Mouse (Mus musculus): ENCODE results near the gene Capn15. TPM values are rescaled to one million over a fixed set of nuclear protein-coding genes. Genes with fewer than 3 reads are reported as not detected.

Capn15 gene
- polyA plus RNA-seq, 1 experiment from 2014 or later = 21.5 TPM

GRCm38 (mm10) chr17:25919786-25920642 lies 65.6 kb downstream of the Capn15 start:
- Histone ChIP-seq H3K27ac (ENCODE audit: low read depth, low read length) (peak overlapping the region; percentile 81), H3K4me1 (ENCODE audit: control insufficient read depth, insufficient read depth, low read length) (peaks cover 12% of the 10 kb centered on the region), H3K9ac (ENCODE audit: low read length) (peak overlapping the region; percentile 62), H3K36me3 (ENCODE audit: control insufficient read depth, insufficient read depth, low read length) (no peaks in the 10 kb centered on the region), H3K4me3 (ENCODE audit: low read depth, low read length) (peak overlapping the region; percentile 85), H3K27me3 (ENCODE audit: control insufficient read depth, insufficient read depth, low read length) (no peaks in the 10 kb centered on the region), H3K9me3 (ENCODE audit: control insufficient read depth, low read length) (no peaks in the 10 kb centered on the region), H3K4me2 (peak overlapping the region; percentile 56)
- under 1% methylated on average over 40 of the region's 40 CpGs for WGBS
- peak; percentile 99 for DNase-seq (ENCODE audit: low spot score, missing footprints)
- peak; percentile 98 for ATAC-seq (ENCODE audit: low FRiP score)

GRCm38 (mm10) chr17:25919144-25919785 lies 66.3 kb downstream of the Capn15 start, which contains the start of gene Rab40c:
Gene Rab40c, minus strand, starts transcription at chr17:25919727.
- no peak for DNase-seq (ENCODE audit: low spot score, missing footprints)

GRCm38 (mm10) chr17:25918037-25918750 lies 67.4 kb downstream of the Capn15 start:
- Histone ChIP-seq H3K27me3 (ENCODE audit: control insufficient read depth, insufficient read depth, low read length) (no peaks in the 10 kb centered on the region), H3K9me3 (ENCODE audit: control insufficient read depth, low read length) (no peaks in the 10 kb centered on the region), H3K9ac (ENCODE audit: low read length) (peak overlapping the region; percentile 79), H3K27ac (ENCODE audit: low read depth, low read length) (no peak overlapping the region), H3K36me3 (ENCODE audit: control insufficient read depth, insufficient read depth, low read length) (no peaks in the 10 kb centered on the region), H3K4me3 (ENCODE audit: low read depth, low read length) (peak overlapping the region; percentile 85), H3K4me2 (peak overlapping the region; percentile 97), H3K4me1 (ENCODE audit: control insufficient read depth, insufficient read depth, low read length) (peaks cover 12% of the 10 kb centered on the region)
- WGBS = 82% methylated on average over 9 of the region's 9 CpGs
- DNase-seq (ENCODE audit: low spot score, missing footprints) (no peak), ATAC-seq (ENCODE audit: low FRiP score) (no peak)

More at GRCm38 (mm10) chr17:25919144-25919785, 66.3 kb downstream of the Capn15 start, which contains the start of gene Rab40c:
- Histone ChIP-seq H3K36me3 (ENCODE audit: control insufficient read depth, insufficient read depth, low read length) (no peaks in the 10 kb centered on the region), H3K4me3 (ENCODE audit: low read depth, low read length) (peak within 1 kb of the TSS; percentile 85), H3K4me2 (peak within 1 kb of the TSS; percentile 97), H3K9ac (ENCODE audit: low read length) (peak within 1 kb of the TSS; percentile 79), H3K4me1 (ENCODE audit: control insufficient read depth, insufficient read depth, low read length) (peaks cover 12% of the 10 kb centered on the region), H3K27me3 (ENCODE audit: control insufficient read depth, insufficient read depth, low read length) (no peaks in the 10 kb centered on the region), H3K9me3 (ENCODE audit: control insufficient read depth, low read length) (no peaks in the 10 kb centered on the region), H3K27ac (ENCODE audit: low read depth, low read length) (peak within 1 kb of the TSS; percentile 81)
- ATAC-seq (ENCODE audit: low FRiP score) = peak; percentile 4; the same call in 1 of the 2 replicates
- under 1% methylated on average over 76 of the region's 78 CpGs for WGBS

- Histone ChIP-seq H3K9me3 (ENCODE audit: control insufficient read depth, low read length) (no peaks in the 10 kb centered on the region), H3K27me3 (ENCODE audit: control insufficient read depth, insufficient read depth, low read length) (no peaks in the 10 kb centered on the region), H3K9ac (ENCODE audit: low read length) (no peak overlapping the region), H3K4me1 (ENCODE audit: control insufficient read depth, insufficient read depth, low read length) (peaks cover 12% of the 10 kb centered on the region), H3K27ac (ENCODE audit: low read depth, low read length) (no peak overlapping the region), H3K4me3 (ENCODE audit: low read depth, low read length) (no peak overlapping the region), H3K36me3 (ENCODE audit: control insufficient read depth, insufficient read depth, low read length) (no peaks in the 10 kb centered on the region), H3K4me2 (no peak overlapping the region)
- DNase-seq (ENCODE audit: low spot score, missing footprints) (no peak), ATAC-seq (ENCODE audit: low FRiP score) (no peak)
- 86% methylated on average over 8 of the region's 8 CpGs for WGBS
Measured at GRCm38 (mm10) chr17:25916931-25917647, 68.5 kb downstream of the Capn15 start.

- no peak overlapping the region for H3K9ac ChIP-seq (ENCODE audit: low read length)
- no peak for ATAC-seq (ENCODE audit: low FRiP score)
- peaks cover 12% of the 10 kb centered on the region for H3K4me1 ChIP-seq (ENCODE audit: control insufficient read depth, insufficient read depth, low read length)
- no peaks in the 10 kb centered on the region for H3K36me3 ChIP-seq (ENCODE audit: control insufficient read depth, insufficient read depth, low read length)
- H3K4me2 ChIP-seq = no peak overlapping the region
- no peaks in the 10 kb centered on the region for H3K9me3 ChIP-seq (ENCODE audit: control insufficient read depth, low read length)
- 87% methylated on average over 4 of the region's 4 CpGs for WGBS
- no peaks in the 10 kb centered on the region for H3K27me3 ChIP-seq (ENCODE audit: control insufficient read depth, insufficient read depth, low read length)
- no peak overlapping the region for H3K27ac ChIP-seq (ENCODE audit: low read depth, low read length)
- no peak for DNase-seq (ENCODE audit: low spot score, missing footprints)
- no peak overlapping the region for H3K4me3 ChIP-seq (ENCODE audit: low read depth, low read length)
Measured at GRCm38 (mm10) chr17:25914295-25914694, 71.3 kb downstream of the Capn15 start.

GRCm38 (mm10) chr17:25913877-25914275 lies 71.7 kb downstream of the Capn15 start:
- no peak for ATAC-seq (ENCODE audit: low FRiP score)
- Histone ChIP-seq H3K36me3 (ENCODE audit: control insufficient read depth, insufficient read depth, low read length) (no peaks in the 10 kb centered on the region), H3K4me3 (ENCODE audit: low read depth, low read length) (no peak overlapping the region), H3K9me3 (ENCODE audit: control insufficient read depth, low read length) (no peaks in the 10 kb centered on the region), H3K9ac (ENCODE audit: low read length) (no peak overlapping the region), H3K27me3 (ENCODE audit: control insufficient read depth, insufficient read depth, low read length) (no peaks in the 10 kb centered on the region), H3K27ac (ENCODE audit: low read depth, low read length) (no peak overlapping the region), H3K4me1 (ENCODE audit: control insufficient read depth, insufficient read depth, low read length) (peaks cover 11% of the 10 kb centered on the region), H3K4me2 (no peak overlapping the region)
- 88% methylated on average over 1 of the region's 1 CpGs for WGBS
- no peak for DNase-seq (ENCODE audit: low spot score, missing footprints)

GRCm38 (mm10) chr17:25913186-25913876 lies 72.3 kb downstream of the Capn15 start:
- Histone ChIP-seq H3K4me2 (no peak overlapping the region), H3K27me3 (ENCODE audit: control insufficient read depth, insufficient read depth, low read length) (no peaks in the 10 kb centered on the region), H3K4me1 (ENCODE audit: control insufficient read depth, insufficient read depth, low read length) (peaks cover 5% of the 10 kb centered on the region), H3K4me3 (ENCODE audit: low read depth, low read length) (no peak overlapping the region), H3K36me3 (ENCODE audit: control insufficient read depth, insufficient read depth, low read length) (no peaks in the 10 kb centered on the region), H3K27ac (ENCODE audit: low read depth, low read length) (no peak overlapping the region), H3K9ac (ENCODE audit: low read length) (no peak overlapping the region), H3K9me3 (ENCODE audit: control insufficient read depth, low read length) (no peaks in the 10 kb centered on the region)
- WGBS = 88% methylated on average over 14 of the region's 14 CpGs
- ATAC-seq (ENCODE audit: low FRiP score) (no peak), DNase-seq (ENCODE audit: low spot score, missing footprints) (no peak)

- Histone ChIP-seq H3K9ac (ENCODE audit: low read length) (no peak overlapping the region), H3K27me3 (ENCODE audit: control insufficient read depth, insufficient read depth, low read length) (no peaks in the 10 kb centered on the region), H3K4me2 (no peak overlapping the region), H3K4me3 (ENCODE audit: low read depth, low read length) (no peak overlapping the region), H3K27ac (ENCODE audit: low read depth, low read length) (no peak overlapping the region), H3K9me3 (ENCODE audit: control insufficient read depth, low read length) (no peaks in the 10 kb centered on the region), H3K36me3 (ENCODE audit: control insufficient read depth, insufficient read depth, low read length) (no peaks in the 10 kb centered on the region), H3K4me1 (ENCODE audit: control insufficient read depth, insufficient read depth, low read length) (no peaks in the 10 kb centered on the region)
- DNase-seq (ENCODE audit: low spot score, missing footprints) (no peak), ATAC-seq (ENCODE audit: low FRiP score) (no peak)
- 93% methylated on average over 4 of the region's 4 CpGs for WGBS
Measured at GRCm38 (mm10) chr17:25911816-25912215, 73.8 kb downstream of the Capn15 start.
